Mouse (Mus musculus) embryonic facial prominence, embryonic 14.5 days (tissue): Measurements from ENCODE around the gene Iqgap1. TPM values are rescaled to one million over a fixed set of nuclear protein-coding genes. Genes with fewer than 3 reads are reported as not detected.
A peak's percentile ranks its signal among the peaks of the same experiment; 100 is the strongest.

Source experiments
- ATAC-seq: fragments of 200-750 bp; cut with Nextera tagmentation; 2 replicates; pipeline ENCODE4 v1.8.0; 2017; ENCODE audit warnings: low read depth, moderate number of reproducible peaks, moderate TSS enrichment
- DNase-seq: peaks from one replicate; pipeline ENCODE4 v3.0.0-alpha.2; 2015; ENCODE audit warnings: low spot score
- H3K27ac ChIP-seq: fragments of 300-500 bp; sonication (generic); replicated peaks from 2 replicates; pipeline ENCODE4 v1.5.1; 2014; ENCODE audit warnings: low read depth, mild to moderate bottlenecking, low read length, moderate library complexity
- H3K27me3 ChIP-seq: fragments of 300-500 bp; sonication (generic); replicated peaks from 2 replicates; pipeline ENCODE4 v1.6.1; 2014; ENCODE audit warnings: low read length; ENCODE audit not compliant: control insufficient read depth, insufficient read depth
- H3K36me3 ChIP-seq: fragments of 300-500 bp; sonication (generic); 2 replicates; pipeline ENCODE4 v1.6.1; 2014; ENCODE audit warnings: low read length, mixed read lengths; ENCODE audit not compliant: control insufficient read depth, insufficient read depth
- H3K4me1 ChIP-seq: fragments of 300-500 bp; sonication (generic); 2 replicates; pipeline ENCODE4 v1.6.1; 2014; ENCODE audit warnings: antibody characterized with exemption, low read length; ENCODE audit not compliant: control insufficient read depth, insufficient read depth
- H3K4me2 ChIP-seq: fragments of 300-500 bp; sonication (generic); 2 replicates; pipeline ENCODE4 v1.6.1; 2014; ENCODE audit warnings: low read depth, mild to moderate bottlenecking, low read length, moderate library complexity, mixed read lengths
- H3K4me3 ChIP-seq: fragments of 300-500 bp; sonication (generic); 2 replicates; pipeline ENCODE4 v1.5.1; 2014; ENCODE audit warnings: low read depth, mild to moderate bottlenecking, low read length
- H3K9ac ChIP-seq: fragments of 300-500 bp; sonication (generic); 2 replicates; pipeline ENCODE4 v1.6.1; 2014; ENCODE audit warnings: low read depth, mild to moderate bottlenecking, low read length, moderate library complexity, mixed read lengths
- H3K9me3 ChIP-seq: fragments of 300-500 bp; sonication (generic); 2 replicates; pipeline ENCODE4 v1.6.1; 2016; ENCODE audit warnings: low read length; ENCODE audit not compliant: control insufficient read depth
- WGBS: fragments of 180-500 bp; shearing (Covaris S2); extraction: QIAGEN DNeasy Blood & Tissue Kit; methylation state at CpG from one replicate; pipeline ENCODE4 v1.1.7; 2014; 5-methylcytosine and 5-hydroxymethylcytosine counted together
- polyA plus RNA-seq: library from polyadenylated mRNA; unstranded; fragments of >200 nt; fragmentation: Nextera tagmentation; extraction: Ambion mirVana; gene quantifications from 2 replicates; pipeline ENCODE4 v1.2.1, GENCODE M21; 2014

The Iqgap1 gene
- polyA plus RNA-seq, 1 experiment from 2014 or later: 68.6 TPM

GRCm38 (mm10) chr7:80682630-80683029, 143.1 kb downstream of the Iqgap1 start:
- ATAC-seq: no peak
- WGBS: 60% methylated on average over 1 of the region's 1 CpGs
- peaks cover 18% of the 10 kb centered on the region for H3K4me1 ChIP-seq
- H3K4me2 ChIP-seq: no peak overlapping the region
- no peak for DNase-seq
- no peaks in the 10 kb centered on the region for H3K9me3 ChIP-seq
- no peak overlapping the region for H3K4me3 ChIP-seq
- no peaks in the 10 kb centered on the region for H3K36me3 ChIP-seq
- no peak overlapping the region for H3K9ac ChIP-seq
- H3K27ac ChIP-seq: no peak overlapping the region
- no peaks in the 10 kb centered on the region for H3K27me3 ChIP-seq

- 0 out of 2 replicates have a peak overlapping the region, but pooled peaks have one; percentile 8 for H3K27ac ChIP-seq
- H3K36me3 ChIP-seq: peaks cover 3% of the 10 kb centered on the region; the same call in 1 of the 2 replicates
- no peak overlapping the region for H3K9ac ChIP-seq
- no peaks in the 10 kb centered on the region for H3K27me3 ChIP-seq
- ATAC-seq (peak; percentile 56; the same call in 1 of the 2 replicates), DNase-seq (peak; percentile 63)
- H3K4me2 ChIP-seq: peak overlapping the region; percentile 16; the same call in 1 of the 2 replicates
- peaks cover 11% of the 10 kb centered on the region for H3K4me1 ChIP-seq
- no peaks in the 10 kb centered on the region for H3K9me3 ChIP-seq
- H3K4me3 ChIP-seq: no peak overlapping the region
- 11% methylated on average over 12 of the region's 12 CpGs for WGBS
Observed at GRCm38 (mm10) chr7:80680218-80680847, 145.4 kb downstream of the Iqgap1 start.

- WGBS: 56% methylated on average over 3 of the region's 3 CpGs
- DNase-seq (no peak), ATAC-seq (no peak)
- Histone ChIP-seq H3K9me3 (no peaks in the 10 kb centered on the region), H3K9ac (no peak overlapping the region), H3K27ac (no peak overlapping the region), H3K27me3 (no peaks in the 10 kb centered on the region), H3K4me3 (no peak overlapping the region), H3K36me3 (peaks cover 10% of the 10 kb centered on the region; the same call in 1 of the 2 replicates), H3K4me1 (peaks cover 13% of the 10 kb centered on the region), H3K4me2 (no peak overlapping the region)
Observed at GRCm38 (mm10) chr7:80672323-80672722, 153.5 kb downstream of the Iqgap1 start.

- no peak overlapping the region for H3K4me3 ChIP-seq
- ATAC-seq: no peak
- 0 out of 2 replicates have a peak, but pooled peaks cover 7% of the 10 kb centered on the region for H3K36me3 ChIP-seq
- no peaks in the 10 kb centered on the region for H3K9me3 ChIP-seq
- H3K4me2 ChIP-seq: no peak overlapping the region
- H3K27ac ChIP-seq: no peak overlapping the region
- peaks cover 27% of the 10 kb centered on the region for H3K4me1 ChIP-seq
- WGBS: 85% methylated on average over 6 of the region's 6 CpGs
- no peak overlapping the region for H3K9ac ChIP-seq
- H3K27me3 ChIP-seq: no peaks in the 10 kb centered on the region
- DNase-seq: no peak
Observed at GRCm38 (mm10) chr7:80670889-80671288, 154.9 kb downstream of the Iqgap1 start.

- Histone ChIP-seq H3K27me3 (no peaks in the 10 kb centered on the region), H3K4me3 (no peak overlapping the region), H3K27ac (peak overlapping the region; percentile 77), H3K9ac (no peak overlapping the region), H3K4me2 (no peak overlapping the region), H3K9me3 (no peaks in the 10 kb centered on the region), H3K36me3 (no peaks in the 10 kb centered on the region), H3K4me1 (peaks cover 28% of the 10 kb centered on the region)
- no peak for DNase-seq
- whole genome bisulfite sequencing: 46% methylated on average over 11 of the region's 11 CpGs
- ATAC-seq: no peak
Observed at GRCm38 (mm10) chr7:80667190-80667589, 158.6 kb downstream of the Iqgap1 start.

GRCm38 (mm10) chr7:80666198-80666915, 159.4 kb downstream of the Iqgap1 start:
- peak overlapping the region; percentile 77 for H3K27ac ChIP-seq
- ATAC-seq: peak; percentile 76

More at GRCm38 (mm10) chr7:80666198-80666915, 159.4 kb downstream of the Iqgap1 start:
- Histone ChIP-seq H3K27me3 (no peaks in the 10 kb centered on the region), H3K9ac (no peak overlapping the region), H3K36me3 (no peaks in the 10 kb centered on the region), H3K4me1 (peaks cover 28% of the 10 kb centered on the region), H3K9me3 (no peaks in the 10 kb centered on the region), H3K4me3 (no peak overlapping the region), H3K4me2 (peak overlapping the region; percentile 14; the same call in 1 of the 2 replicates)
- WGBS: 21% methylated on average over 10 of the region's 10 CpGs
- peak; percentile 93 for DNase-seq

Other genes starting within 250 kb of the Iqgap1 start
- gene Crtc3, start 137.1 kb downstream of the Iqgap1 start, polyA plus RNA-seq: 21.6 and 22.9 TPM in 2 replicates
- gene Zscan2, start 34.9 kb upstream of the Iqgap1 start, polyA plus RNA-seq: 1.8 and 2.1 TPM in 2 replicates
- gene Wdr73, start 75.3 kb upstream of the Iqgap1 start, polyA plus RNA-seq: 20.9 and 25.8 TPM in 2 replicates
- 7.7 and 9.0 TPM in 2 replicates for gene Nmb, start 79.1 kb upstream of the Iqgap1 start, polyA plus RNA-seq
- gene Sec11a, start 121.8 kb upstream of the Iqgap1 start, polyA plus RNA-seq: 194 and 218 TPM in 2 replicates
- gene Zfp592, start 167.7 kb upstream of the Iqgap1 start, polyA plus RNA-seq: 15.0 and 17.0 TPM in 2 replicates
- 6.0 and 7.9 TPM in 2 replicates for gene Alpk3, start 231.6 kb upstream of the Iqgap1 start, polyA plus RNA-seq